Mouse (Mus musculus) Patski (cell line): ENCODE measurements around the gene Rab30. TPM values are rescaled to one million over a fixed set of nuclear protein-coding genes. Genes with fewer than 3 reads are reported as not detected.
"Not testable (repeated sequence)": the region's sequence is repeated elsewhere in the genome, so short reads cannot be mapped to it uniquely, and the experiment has no call there.

Experiments used
- ATAC-seq: fragments of 100-300 bp; one replicate; pipeline ENCODE4 v1.8.0; 2021
- CTCF ChIA-PET: fragments of 350-600 bp; sonication (Branson Sonifier 250); formaldehyde crosslinking; loops from one replicate; lab custom pipeline; 2022; ENCODE audit warnings: inconsistent platforms; lab: Charles Lee
- POLR2A ChIA-PET: fragments of 350-600 bp; sonication (Branson Sonifier 250); formaldehyde crosslinking; loops from one replicate; lab custom pipeline; 2022; ENCODE audit warnings: antibody characterized with exemption, inconsistent platforms; lab: Charles Lee
- DNase-seq: peaks from one replicate; pipeline ENCODE4 v3.0.0-alpha.2; 2011; ENCODE audit warnings: low read depth, low spot score
- H3K27me3 ChIP-seq: fragments of 371-371 bp; one replicate; pipeline ENCODE4 v1.5.1; 2021
- CTCF ChIP-seq: fragments of 100-300 bp; IDR thresholded peaks from one replicate; pipeline ENCODE4 v1.5.1; 2021
- in situ Hi-C: fragments of 300-500 bp; cut with MboI; formaldehyde crosslinking; loops from 3 replicates; pipeline ENCODE4 v1.11.1; 2018; ENCODE audit warnings: low pct_unique_long_range_greater_than_20kb, mixed read lengths
- polyA plus RNA-seq: library from polyadenylated mRNA; unstranded; gene quantifications from one replicate; pipeline ENCODE4 v1.2.3, GENCODE M21; 2021

Rab30 gene
- polyA plus RNA-seq, 1 experiment from 2014 or later = 9.8 TPM

DNA sequence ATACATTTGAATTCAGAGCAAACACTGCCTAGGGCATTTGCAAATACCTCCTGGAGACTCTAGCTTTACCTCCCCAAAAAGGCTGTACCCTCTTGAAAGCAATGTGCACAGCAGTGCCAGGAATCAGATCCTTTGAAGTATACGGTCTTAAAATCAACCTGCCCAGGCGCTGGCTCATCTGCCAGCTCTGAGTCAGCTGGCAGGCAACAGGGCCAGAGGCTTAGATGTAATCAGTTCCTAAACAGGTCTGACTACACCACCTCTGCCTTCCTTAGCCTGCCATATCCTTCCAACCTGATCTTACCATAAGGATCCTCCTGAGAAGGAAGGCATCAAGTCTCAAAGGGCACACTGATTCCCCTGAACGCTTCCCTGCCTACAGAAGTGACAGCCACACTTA lies 17.7 kb upstream of the Rab30 start:
- peak; percentile 29 for ATAC-seq
- TF ChIP-seq CTCF = no peak
- DNase-seq = no peak
- ChIA-PET CTCF (interaction anchor here (1.5 kb wide), 1 partner anchor 58 kb away, joined by 3 read pairs; no protein-coding TSS in a partner anchor), POLR2A (no interaction called here)
- peaks cover 7% of the 10 kb centered on the region for H3K27me3 ChIP-seq
- in situ Hi-C loops = no loop called here

DNA sequence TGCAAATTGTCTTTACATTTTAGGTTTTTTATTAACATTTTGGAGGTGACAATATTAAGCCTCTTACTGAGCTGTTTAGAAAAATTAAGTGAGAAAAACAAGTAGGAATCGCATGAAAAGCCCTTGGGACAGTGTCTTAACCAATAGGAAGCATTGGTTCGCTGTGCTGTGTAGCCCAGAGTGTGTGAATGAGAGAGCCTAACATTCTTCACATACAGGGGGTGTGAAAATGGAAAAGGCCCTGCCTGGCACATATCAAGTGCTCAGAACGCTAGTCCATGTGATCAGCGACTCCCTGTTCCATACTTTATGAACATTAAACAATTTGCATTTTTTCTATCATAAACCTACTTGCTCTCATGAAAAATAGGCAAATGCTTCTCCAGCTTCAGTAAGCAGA lies 17.1 kb upstream of the Rab30 start:
- CTCF ChIA-PET = no interaction called here
- peaks cover 7% of the 10 kb centered on the region for H3K27me3 ChIP-seq
- DNase-seq (no peak), ATAC-seq (no peak)
- TF ChIP-seq CTCF = no peak
- in situ Hi-C loops = no loop called here
- POLR2A ChIA-PET = no interaction called here

DNA sequence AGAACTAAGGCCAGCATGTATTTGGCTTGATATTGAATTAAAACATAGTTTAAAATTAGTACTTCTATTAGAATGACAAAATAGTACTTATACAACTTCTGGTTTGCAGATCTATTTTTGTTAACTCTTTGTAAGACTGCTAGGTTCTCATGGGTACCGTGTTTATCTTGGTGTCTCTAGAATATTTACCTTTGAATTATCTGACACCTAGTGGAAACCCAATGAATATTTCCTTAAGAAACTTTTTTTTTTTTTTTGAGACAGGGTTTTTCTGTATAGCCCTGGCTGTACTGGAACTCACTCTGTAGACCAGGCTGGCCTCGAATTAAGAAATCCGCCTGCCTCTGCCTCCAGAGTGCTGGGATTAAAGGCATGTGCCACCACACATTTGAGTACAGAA lies 11.8 kb upstream of the Rab30 start:
- not testable (repeated sequence) for H3K27me3 ChIP-seq, DNase-seq, ATAC-seq
- POLR2A ChIA-PET = interaction anchor here (0.6 kb wide), 1 partner anchor 95 kb away, joined by 4 read pairs; no protein-coding TSS in a partner anchor
- CTCF ChIA-PET = interaction anchor here (1.2 to 1.3 kb wide), 2 partner anchors 79 to 89 kb away, joined by 3 read pairs; no protein-coding TSS in a partner anchor
- in situ Hi-C loops = loop anchor here (25.0 kb wide), 1 partner anchor 617 kb away; no protein-coding TSS in a partner anchor

DNA sequence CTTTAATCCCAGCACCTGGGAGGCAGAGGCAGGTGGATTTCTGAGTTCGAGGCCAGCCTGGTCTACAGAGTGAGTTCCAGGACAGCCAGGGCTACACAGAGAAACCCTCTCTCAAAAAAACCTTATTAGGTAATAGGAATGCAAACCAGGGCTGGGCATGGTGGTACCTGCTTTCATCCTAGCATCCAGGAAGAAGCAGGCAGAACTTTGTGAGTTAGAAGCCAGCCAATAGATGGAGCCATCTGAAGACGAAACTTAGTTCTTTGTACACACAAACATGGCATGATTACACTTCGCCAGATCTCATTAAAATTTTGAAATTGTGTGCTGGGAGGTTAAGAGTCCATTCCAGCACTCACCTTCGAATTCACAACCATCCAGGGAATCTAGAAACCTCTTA lies 10.9 kb upstream of the Rab30 start:
- H3K27me3 ChIP-seq = peaks cover 7% of the 10 kb centered on the region
- DNase-seq = no peak
- in situ Hi-C loops = loop anchor here (5.0 to 25.0 kb wide), 4 partner anchors 86 to 618 kb away; partner anchors contain the start of gene Ccdc90b
- ATAC-seq = peak; percentile 10
- TF ChIP-seq CTCF = no peak
- ChIA-PET POLR2A (interaction anchor here (0.8 to 0.9 kb wide), 2 partner anchors 10 kb away, joined by 3 read pairs; no protein-coding TSS in a partner anchor), CTCF (interaction anchor here (1.1 to 1.3 kb wide), 3 partner anchors 15 to 89 kb away, joined by 3 read pairs; no protein-coding TSS in a partner anchor)

DNA sequence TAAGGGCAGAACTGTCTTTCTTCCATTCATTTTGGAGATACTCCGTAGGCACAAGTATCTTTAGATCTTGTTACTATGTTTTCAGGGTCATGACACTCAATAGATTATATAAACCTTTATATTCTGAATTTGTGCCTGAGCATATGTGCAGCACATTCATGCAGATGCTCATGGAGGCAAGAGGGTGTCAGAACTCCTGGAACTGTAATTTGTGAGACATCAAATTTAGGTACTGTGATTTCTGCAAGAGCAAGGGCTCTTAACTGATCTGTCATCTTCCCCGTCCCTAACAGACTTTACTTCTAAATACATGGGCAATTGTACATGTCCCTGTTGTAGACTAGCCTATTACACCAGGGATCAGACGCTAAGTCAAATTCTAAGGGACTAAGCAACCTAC lies 10.4 kb upstream of the Rab30 start:
- in situ Hi-C loops = loop anchor here (5.0 to 25.0 kb wide), 4 partner anchors 86 to 619 kb away; partner anchors contain the start of gene Ccdc90b
- peaks cover 7% of the 10 kb centered on the region for H3K27me3 ChIP-seq
- ChIA-PET CTCF (interaction anchor here (1.1 to 1.3 kb wide), 2 partner anchors 15 to 90 kb away, joined by 3 read pairs; no protein-coding TSS in a partner anchor), POLR2A (interaction anchor here (0.8 to 0.9 kb wide), 2 partner anchors 10 to 11 kb away, joined by 3 read pairs; no protein-coding TSS in a partner anchor)
- DNase-seq (no peak), ATAC-seq (no peak)
- TF ChIP-seq CTCF = no peak

DNA sequence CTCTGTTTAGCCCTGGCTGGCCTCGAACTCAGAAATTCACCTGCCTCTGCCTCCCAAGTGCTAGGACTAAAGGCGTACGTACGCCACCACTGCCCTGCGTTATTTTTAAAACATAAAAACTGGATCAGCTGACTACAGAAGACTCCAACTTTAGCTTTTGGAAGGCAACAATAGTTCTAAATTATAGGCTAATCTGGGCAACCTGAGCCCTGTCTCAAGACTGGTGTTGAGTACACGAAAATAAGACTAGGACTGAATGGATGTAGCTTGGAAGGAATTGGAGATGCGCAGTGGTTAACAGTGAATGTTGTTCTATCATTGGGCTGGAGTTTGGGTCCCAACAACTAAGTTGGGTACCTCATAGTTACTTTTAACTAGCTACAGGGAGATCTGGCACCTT lies 9.3 kb upstream of the Rab30 start:
- H3K27me3 ChIP-seq = no peaks in the 10 kb centered on the region
- no peak for DNase-seq
- no peak for TF ChIP-seq CTCF
- CTCF ChIA-PET = no interaction called here
- ATAC-seq = no peak
- in situ Hi-C loops = loop anchor here (5.0 to 25.0 kb wide), 4 partner anchors 87 to 620 kb away; partner anchors contain the start of gene Ccdc90b
- POLR2A ChIA-PET = interaction anchor here (0.7 to 1.2 kb wide), 3 partner anchors 32 to 75 kb away, joined by 3 read pairs; no protein-coding TSS in a partner anchor

DNA sequence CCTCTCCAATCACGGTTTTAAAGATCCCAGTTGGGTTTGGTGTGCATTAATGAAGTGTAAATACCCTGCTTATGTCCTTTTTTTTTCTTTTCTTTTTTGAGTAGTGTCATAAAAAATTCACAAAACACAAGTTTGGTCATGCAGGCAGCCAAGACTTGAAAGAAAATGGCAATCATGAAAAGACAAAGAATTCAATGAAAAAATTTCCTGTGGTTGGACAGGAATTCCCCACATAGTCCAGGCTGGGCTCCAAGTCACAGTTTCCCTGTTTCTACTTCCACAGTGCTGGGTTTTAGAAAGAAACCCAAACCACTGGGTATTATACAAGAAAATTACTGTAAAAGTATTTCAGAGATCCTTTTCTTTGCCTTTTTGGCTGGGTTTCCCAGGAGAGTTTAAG lies 3.8 kb upstream of the Rab30 start:
- no peak for TF ChIP-seq CTCF
- ATAC-seq (no peak), DNase-seq (peak; percentile 20)
- ChIA-PET POLR2A (no interaction called here), CTCF (no interaction called here)
- no peaks in the 10 kb centered on the region for H3K27me3 ChIP-seq
- in situ Hi-C loops = loop anchor here (10.0 to 25.0 kb wide), 3 partner anchors 93 to 625 kb away; partner anchors contain the start of gene Ccdc90b

DNA sequence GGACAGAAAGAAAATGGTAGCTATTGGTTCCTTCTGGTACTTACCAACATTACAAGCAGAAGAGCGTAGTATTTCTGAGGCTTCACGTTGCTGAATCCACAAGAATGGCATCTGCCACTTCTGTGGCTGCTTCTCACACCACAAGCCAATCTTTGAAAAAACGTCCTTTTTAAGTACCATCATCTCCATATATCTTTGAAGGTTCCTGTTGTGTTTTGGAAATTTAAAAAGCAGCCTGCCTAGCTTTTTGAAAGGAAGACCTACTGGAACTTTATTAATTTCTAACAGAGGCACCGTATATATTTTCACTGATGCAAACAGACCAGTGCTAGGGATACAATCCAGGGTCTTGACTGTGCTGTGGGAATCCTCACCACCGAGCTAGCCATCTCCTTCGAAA lies 1.4 kb upstream of the Rab30 start:
- POLR2A ChIA-PET = interaction anchor here (0.8 kb wide), 1 partner anchor 9 kb away, joined by 3 read pairs; no protein-coding TSS in a partner anchor
- CTCF ChIA-PET = interaction anchor here (1.7 kb wide), 1 partner anchor 130 kb away, joined by 4 read pairs; no protein-coding TSS in a partner anchor
- no peak for TF ChIP-seq CTCF
- in situ Hi-C loops = loop anchor here (10.0 to 25.0 kb wide), 3 partner anchors 95 to 628 kb away; partner anchors contain the start of gene Ccdc90b
- ATAC-seq (no peak), DNase-seq (no peak)
- H3K27me3 ChIP-seq = no peaks in the 10 kb centered on the region

DNA sequence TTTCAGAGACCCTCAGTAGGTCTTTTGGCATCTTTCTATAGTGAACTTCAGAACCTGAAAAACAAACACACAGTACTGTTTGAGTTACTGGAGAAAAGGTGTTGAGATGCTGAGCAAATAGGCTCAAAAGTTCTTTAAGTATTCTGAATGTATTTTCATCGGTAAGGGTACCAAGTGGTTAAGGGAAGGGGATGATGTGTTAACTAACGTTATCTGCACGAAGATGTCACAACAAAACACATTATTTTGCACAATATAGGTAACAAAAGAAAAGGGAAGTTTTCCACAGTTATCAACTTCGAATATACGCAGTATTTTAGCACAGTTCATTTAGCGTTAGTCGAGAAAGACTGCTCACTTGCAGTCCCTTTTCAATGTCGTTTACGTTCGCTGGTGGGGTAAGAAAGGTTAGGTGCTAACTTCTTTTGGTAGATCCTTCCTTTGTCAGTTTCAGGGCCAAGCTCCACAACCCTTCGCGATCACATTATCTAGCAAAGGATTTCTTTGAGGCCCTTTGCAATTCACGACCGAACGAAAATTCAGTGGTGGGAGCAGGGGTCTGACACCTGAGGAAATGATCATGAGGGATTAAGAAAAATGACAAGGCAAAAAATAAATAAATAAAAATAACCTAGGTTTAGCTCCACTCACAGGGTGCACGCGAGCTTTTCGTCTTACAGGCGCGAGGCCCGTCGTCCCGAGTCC lies 840 bp upstream of the Rab30 start:
- DNase-seq (no peak), ATAC-seq (no peak)
- in situ Hi-C loops = loop anchor here (25.0 kb wide), 1 partner anchor 628 kb away; no protein-coding TSS in a partner anchor
- no peak for TF ChIP-seq CTCF
- CTCF ChIA-PET = interaction anchor here (1.7 kb wide), 1 partner anchor 129 kb away, joined by 4 read pairs; no protein-coding TSS in a partner anchor
- POLR2A ChIA-PET = interaction anchor here (0.8 kb wide), 1 partner anchor 10 kb away, joined by 3 read pairs; no protein-coding TSS in a partner anchor
- no peaks in the 10 kb centered on the region for H3K27me3 ChIP-seq

DNA sequence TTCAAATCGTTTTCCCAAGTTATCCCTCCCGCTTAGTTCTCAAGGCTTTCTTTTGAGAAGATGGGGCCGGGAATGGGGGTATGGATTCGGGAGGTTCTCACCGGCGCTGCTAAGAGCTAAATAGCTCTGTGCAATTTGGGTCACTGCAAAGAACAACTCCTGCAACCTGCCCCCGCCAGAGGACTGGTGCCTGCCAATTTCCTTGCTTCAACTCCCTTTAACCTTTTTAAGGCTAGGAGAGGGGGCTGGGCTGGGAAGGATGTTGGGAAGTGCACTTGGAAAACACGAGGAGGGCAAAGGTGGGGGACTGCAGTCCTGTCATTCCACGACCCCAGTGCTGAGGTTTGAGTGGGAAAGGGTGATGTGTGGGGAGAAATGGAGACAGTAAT lies 452 bp downstream of the Rab30 start:
- ChIA-PET CTCF (interaction anchor here (1.3 to 1.8 kb wide), 4 partner anchors 34 to 125 kb away, joined by 3 to 5 read pairs (median 3); no protein-coding TSS in a partner anchor), POLR2A (interaction anchor here (1.0 kb wide), 1 partner anchor 87 kb away, joined by 3 read pairs; no protein-coding TSS in a partner anchor)
- H3K27me3 ChIP-seq = no peaks in the 10 kb centered on the region
- in situ Hi-C loops = loop anchor here (25.0 kb wide), 1 partner anchor 630 kb away; no protein-coding TSS in a partner anchor
- ATAC-seq (peak; percentile 28), DNase-seq (no peak)
- TF ChIP-seq CTCF = no peak
